Mouse (Mus musculus): ENCODE results near the gene Cyp3a57. TPM values are rescaled to one million over a fixed set of nuclear protein-coding genes. Genes with fewer than 3 reads are reported as not detected.

Gene Cyp3a57
- polyA plus RNA-seq, 1 experiment from 2014 or later, result not detected

DNA sequence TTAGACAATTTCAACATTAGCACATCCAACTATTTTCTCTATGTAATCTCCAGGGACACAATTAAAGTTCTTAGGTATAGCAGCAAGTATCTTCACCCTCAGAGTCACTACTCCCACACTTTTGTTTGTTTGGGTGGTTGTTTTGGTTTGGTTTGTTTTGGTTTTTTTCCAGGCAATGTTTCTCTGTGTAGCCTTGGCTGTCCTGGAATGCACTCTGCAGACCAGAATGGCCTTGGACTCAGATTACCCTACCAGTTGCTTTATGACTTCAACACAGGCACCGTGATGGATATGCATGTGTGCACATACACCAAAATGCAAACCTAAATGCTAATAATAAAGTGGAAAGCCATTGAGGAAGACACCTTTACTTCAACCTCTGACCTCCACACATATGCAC is 88.6 kb downstream of the Cyp3a57 start:
- H3K4me1 ChIP-seq, result no peaks in the 10 kb centered on the region
- peaks cover 43% of the 10 kb centered on the region for H3K9me3 ChIP-seq
- no peaks in the 10 kb centered on the region for H3K27me3 ChIP-seq
- no peak for ATAC-seq (ENCODE audit: low FRiP score)
- no peak overlapping the region for H3K9ac ChIP-seq
- no peak overlapping the region for H3K4me3 ChIP-seq (replicated peaks)
- H3K27ac ChIP-seq, result no peak overlapping the region
- no peak overlapping the region for H3K4me2 ChIP-seq
- no peaks in the 10 kb centered on the region for H3K36me3 ChIP-seq (replicated peaks)
- 87% methylated on average over 1 of the region's 1 CpGs for WGBS

Other genes with a start within 250 kb of the Cyp3a57 start
- 52.2 and 65.6 TPM in 2 replicates for gene Arpc1b, start 231.1 kb upstream of the Cyp3a57 start, polyA plus RNA-seq (2016; fragmentation: Nextera tagmentation; extraction: Ambion mirVana)
- gene Pdap1, start 205.0 kb upstream of the Cyp3a57 start, polyA plus RNA-seq (2016; fragmentation: Nextera tagmentation; extraction: Ambion mirVana), result 154 and 155 TPM in 2 replicates
- gene Bud31, start 204.9 kb upstream of the Cyp3a57 start, polyA plus RNA-seq (2016; fragmentation: Nextera tagmentation; extraction: Ambion mirVana), result 225 and 235 TPM in 2 replicates
- 19.5 and 20.3 TPM in 2 replicates for gene Ptcd1, start 178.2 kb upstream of the Cyp3a57 start, polyA plus RNA-seq (2016; fragmentation: Nextera tagmentation; extraction: Ambion mirVana)
- gene Cpsf4, start 178.1 kb upstream of the Cyp3a57 start, polyA plus RNA-seq (2016; fragmentation: Nextera tagmentation; extraction: Ambion mirVana), result 65.7 and 69.5 TPM in 2 replicates
- gene Atp5j2, start 153.2 kb upstream of the Cyp3a57 start, polyA plus RNA-seq (2016; fragmentation: Nextera tagmentation; extraction: Ambion mirVana), result 523 and 541 TPM in 2 replicates
- gene Zkscan14, start 143.4 kb upstream of the Cyp3a57 start, polyA plus RNA-seq (2016; fragmentation: Nextera tagmentation; extraction: Ambion mirVana), result 8.0 and 9.0 TPM in 2 replicates
- gene Zkscan5, start 140.7 kb upstream of the Cyp3a57 start, polyA plus RNA-seq (2016; fragmentation: Nextera tagmentation; extraction: Ambion mirVana), result 19.6 and 21.4 TPM in 2 replicates
- gene Zfp655, start 113.6 kb upstream of the Cyp3a57 start, polyA plus RNA-seq (2016; fragmentation: Nextera tagmentation; extraction: Ambion mirVana), result 37.4 and 38.0 TPM in 2 replicates
- 0.66 and 0.73 TPM in 2 replicates for gene Zscan25, start 64.8 kb upstream of the Cyp3a57 start, polyA plus RNA-seq (2016; fragmentation: Nextera tagmentation; extraction: Ambion mirVana)
- not detected in 2 replicates for gene Cyp3a16, start 124.4 kb downstream of the Cyp3a57 start, polyA plus RNA-seq (2016; fragmentation: Nextera tagmentation; extraction: Ambion mirVana)
- gene Cyp3a41b, start 239.5 kb downstream of the Cyp3a57 start, polyA plus RNA-seq (2016; fragmentation: Nextera tagmentation; extraction: Ambion mirVana), result not detected in 2 replicates